Mouse (Mus musculus): Measurements from ENCODE around the gene Draxin. TPM values are rescaled to one million over a fixed set of nuclear protein-coding genes. Genes with fewer than 3 reads are reported as not detected.
"Not testable (repeated sequence)": the region's sequence is repeated elsewhere in the genome, so short reads cannot be mapped to it uniquely, and the experiment has no call there.

Gene Draxin
- polyA plus RNA-seq (2015; fragmentation: Nextera tagmentation; extraction: Ambion mirVana), result 15.1 and 15.7 TPM in 2 replicates

GRCm38 (mm10) chr4:148130561-148131413, at the start of gene Draxin:
TSS of gene Draxin (minus strand) at chr4:148130698.
- no peaks in the 10 kb centered on the region for H3K27me3 ChIP-seq (replicated peaks)
- under 1% methylated on average over 85 of the region's 87 CpGs for WGBS
- H3K4me2 ChIP-seq, result peak within 1 kb of the TSS; percentile 78
- H3K4me1 ChIP-seq, result peaks cover 52% of the 10 kb centered on the region
- no peaks in the 10 kb centered on the region for H3K36me3 ChIP-seq (replicated peaks)
- peak within 1 kb of the TSS; percentile 98 for H3K9ac ChIP-seq
- no peaks in the 10 kb centered on the region for H3K9me3 ChIP-seq
- ATAC-seq (replicated peaks), result peak; percentile 89
- peak within 1 kb of the TSS; percentile 98 for H3K27ac ChIP-seq
- H3K4me3 ChIP-seq, result peak within 1 kb of the TSS; percentile 66

- Histone ChIP-seq H3K9ac (no peak overlapping the region), H3K36me3 (replicated peaks) (no peaks in the 10 kb centered on the region), H3K9me3 (no peaks in the 10 kb centered on the region), H3K27me3 (replicated peaks) (peaks cover 15% of the 10 kb centered on the region), H3K4me3 (no peak overlapping the region), H3K4me1 (peaks cover 30% of the 10 kb centered on the region), H3K27ac (no peak overlapping the region), H3K4me2 (no peak overlapping the region)
- no peak for ATAC-seq (replicated peaks)
These were observed 47.2 kb upstream of the Draxin start for GRCm38 (mm10) chr4:148177716-148178115.

GRCm38 (mm10) chr4:148176603-148177002, 46.1 kb upstream of the Draxin start:
- Histone ChIP-seq H3K27me3 (replicated peaks) (peaks cover 24% of the 10 kb centered on the region), H3K4me1 (peaks cover 30% of the 10 kb centered on the region)
- not testable (repeated sequence) for ATAC-seq (replicated peaks); H3K36me3 ChIP-seq (replicated peaks); H3K9me3 ChIP-seq; H3K4me2 ChIP-seq; H3K9ac ChIP-seq; H3K4me3 ChIP-seq; H3K27ac ChIP-seq
- WGBS, result 65% methylated on average over 6 of the region's 6 CpGs

- Histone ChIP-seq H3K9me3 (no peaks in the 10 kb centered on the region), H3K4me3 (peak overlapping the region; percentile 31), H3K9ac (no peak overlapping the region; the same call in 1 of the 2 replicates), H3K27me3 (replicated peaks) (peaks cover 33% of the 10 kb centered on the region), H3K36me3 (replicated peaks) (no peaks in the 10 kb centered on the region), H3K27ac (peak overlapping the region; percentile 88), H3K4me1 (peaks cover 32% of the 10 kb centered on the region), H3K4me2 (peak overlapping the region; percentile 55)
- 5% methylated on average over 12 of the region's 12 CpGs for WGBS
- ATAC-seq (replicated peaks), result no peak
These were observed 44.0 kb upstream of the Draxin start for GRCm38 (mm10) chr4:148174495-148174862.

GRCm38 (mm10) chr4:148173811-148174494, 43.5 kb upstream of the Draxin start:
- Histone ChIP-seq H3K4me2 (peak overlapping the region; percentile 55), H3K27me3 (replicated peaks) (peaks cover 36% of the 10 kb centered on the region), H3K4me3 (peak overlapping the region; percentile 31), H3K9ac (peak overlapping the region; percentile 36), H3K9me3 (no peaks in the 10 kb centered on the region), H3K4me1 (peaks cover 34% of the 10 kb centered on the region), H3K27ac (peak overlapping the region; percentile 88), H3K36me3 (replicated peaks) (no peaks in the 10 kb centered on the region)
- WGBS, result under 1% methylated on average over 30 of the region's 30 CpGs
- ATAC-seq (replicated peaks), result peak; percentile 73

- no peak overlapping the region for H3K9ac ChIP-seq
- no peak overlapping the region for H3K4me3 ChIP-seq
- H3K36me3 ChIP-seq (replicated peaks), result no peaks in the 10 kb centered on the region
- no peak overlapping the region for H3K4me2 ChIP-seq
- WGBS, result 3% methylated on average over 3 of the region's 3 CpGs
- ATAC-seq (replicated peaks), result no peak
- peaks cover 34% of the 10 kb centered on the region for H3K27me3 ChIP-seq (replicated peaks)
- H3K4me1 ChIP-seq, result peaks cover 40% of the 10 kb centered on the region
- no peak overlapping the region for H3K27ac ChIP-seq
- no peaks in the 10 kb centered on the region for H3K9me3 ChIP-seq
These were observed 40.8 kb upstream of the Draxin start for GRCm38 (mm10) chr4:148171261-148171660.

GRCm38 (mm10) chr4:148170842-148171241, 40.3 kb upstream of the Draxin start:
- H3K36me3 ChIP-seq (replicated peaks), result no peaks in the 10 kb centered on the region
- ATAC-seq (replicated peaks), result no peak
- H3K27ac ChIP-seq, result no peak overlapping the region
- H3K27me3 ChIP-seq (replicated peaks), result peaks cover 38% of the 10 kb centered on the region
- H3K4me1 ChIP-seq, result peaks cover 40% of the 10 kb centered on the region
- no peak overlapping the region for H3K9ac ChIP-seq
- no peak overlapping the region for H3K4me3 ChIP-seq
- no peak overlapping the region for H3K4me2 ChIP-seq
- 0% methylated on average over 2 of the region's 2 CpGs for WGBS
- H3K9me3 ChIP-seq, result no peaks in the 10 kb centered on the region

GRCm38 (mm10) chr4:148169586-148169985, 39.1 kb upstream of the Draxin start:
- Histone ChIP-seq H3K9ac (no peak overlapping the region), H3K4me2 (no peak overlapping the region), H3K36me3 (replicated peaks) (no peaks in the 10 kb centered on the region), H3K27me3 (replicated peaks) (peaks cover 51% of the 10 kb centered on the region), H3K4me3 (no peak overlapping the region), H3K27ac (no peak overlapping the region), H3K9me3 (no peaks in the 10 kb centered on the region), H3K4me1 (peaks cover 41% of the 10 kb centered on the region)
- WGBS, result 24% methylated on average over 15 of the region's 15 CpGs
- no peak for ATAC-seq (replicated peaks)

- no peak overlapping the region for H3K9ac ChIP-seq
- ATAC-seq (replicated peaks), result no peak
- no peaks in the 10 kb centered on the region for H3K9me3 ChIP-seq
- peaks cover 61% of the 10 kb centered on the region for H3K27me3 ChIP-seq (replicated peaks)
- no peak overlapping the region for H3K4me3 ChIP-seq
- H3K4me1 ChIP-seq, result peaks cover 37% of the 10 kb centered on the region
- H3K27ac ChIP-seq, result no peak overlapping the region
- WGBS, result 24% methylated on average over 7 of the region's 7 CpGs
- no peaks in the 10 kb centered on the region for H3K36me3 ChIP-seq (replicated peaks)
- H3K4me2 ChIP-seq, result no peak overlapping the region
These were observed 37.8 kb upstream of the Draxin start for GRCm38 (mm10) chr4:148168287-148168686.

GRCm38 (mm10) chr4:148166986-148167385, 36.5 kb upstream of the Draxin start:
- ATAC-seq (replicated peaks), result no peak
- peaks cover 33% of the 10 kb centered on the region for H3K4me1 ChIP-seq
- no peaks in the 10 kb centered on the region for H3K36me3 ChIP-seq (replicated peaks)
- H3K9ac ChIP-seq, result peak overlapping the region; percentile 10; the same call in 1 of the 2 replicates
- no peaks in the 10 kb centered on the region for H3K9me3 ChIP-seq
- WGBS, result 13% methylated on average over 4 of the region's 4 CpGs
- peaks cover 63% of the 10 kb centered on the region for H3K27me3 ChIP-seq (replicated peaks)
- H3K4me2 ChIP-seq, result peak overlapping the region; percentile 31
- H3K27ac ChIP-seq, result peak overlapping the region; percentile 53
- no peak overlapping the region for H3K4me3 ChIP-seq

- Histone ChIP-seq H3K4me1 (peaks cover 33% of the 10 kb centered on the region), H3K9me3 (no peaks in the 10 kb centered on the region), H3K9ac (peak overlapping the region; percentile 10; the same call in 1 of the 2 replicates), H3K27ac (peak overlapping the region; percentile 53), H3K4me3 (no peak overlapping the region), H3K27me3 (replicated peaks) (peaks cover 64% of the 10 kb centered on the region), H3K4me2 (peak overlapping the region; percentile 31), H3K36me3 (replicated peaks) (no peaks in the 10 kb centered on the region)
- 3% methylated on average over 10 of the region's 10 CpGs for WGBS
- peak; percentile 49; the same call in 1 of the 2 replicates for ATAC-seq (replicated peaks)
These were observed 35.9 kb upstream of the Draxin start for GRCm38 (mm10) chr4:148166431-148166830.

GRCm38 (mm10) chr4:148165551-148165950, 35.1 kb upstream of the Draxin start:
- Histone ChIP-seq H3K27me3 (replicated peaks) (peaks cover 70% of the 10 kb centered on the region), H3K9ac (no peak overlapping the region), H3K9me3 (no peaks in the 10 kb centered on the region), H3K4me3 (no peak overlapping the region), H3K4me2 (no peak overlapping the region), H3K4me1 (peaks cover 39% of the 10 kb centered on the region), H3K27ac (no peak overlapping the region), H3K36me3 (replicated peaks) (no peaks in the 10 kb centered on the region)
- 8% methylated on average over 17 of the region's 17 CpGs for WGBS
- ATAC-seq (replicated peaks), result no peak
